Mouse (Mus musculus) hindbrain, embryonic 15.5 days (tissue): Measurements from ENCODE around the gene Itih5. TPM values are rescaled to one million over a fixed set of nuclear protein-coding genes. Genes with fewer than 3 reads are reported as not detected.

ENCODE experiments used
- ATAC-seq: fragments of 200-750 bp; cut with Nextera tagmentation; 2 replicates; pipeline ENCODE4 v1.8.0; 2017; ENCODE audit warnings: low read depth, moderate number of reproducible peaks, moderate TSS enrichment; ENCODE audit not compliant: low FRiP score
- H3K27ac ChIP-seq: fragments of 300-500 bp; sonication (generic); replicated peaks from 2 replicates; pipeline ENCODE4 v1.5.1; 2015; ENCODE audit warnings: mild to moderate bottlenecking, inconsistent platforms
- H3K27me3 ChIP-seq: fragments of 300-500 bp; sonication (generic); 2 replicates; pipeline ENCODE4 v1.6.1; 2015; ENCODE audit warnings: control low read depth, inconsistent platforms
- H3K36me3 ChIP-seq: fragments of 300-500 bp; sonication (generic); 2 replicates; pipeline ENCODE4 v1.6.1; 2015; ENCODE audit warnings: control low read depth, inconsistent platforms
- H3K4me1 ChIP-seq: fragments of 300-500 bp; sonication (generic); replicated peaks from 2 replicates; pipeline ENCODE4 v1.6.1; 2015; ENCODE audit warnings: control low read depth, inconsistent platforms
- H3K4me2 ChIP-seq: fragments of 300-500 bp; sonication (generic); 2 replicates; pipeline ENCODE4 v1.6.1; 2015; ENCODE audit warnings: moderate library complexity, mild to moderate bottlenecking, inconsistent platforms
- H3K4me3 ChIP-seq: fragments of 300-500 bp; sonication (generic); 2 replicates; pipeline ENCODE4 v1.5.1; 2015; ENCODE audit warnings: mild to moderate bottlenecking, inconsistent platforms
- H3K9ac ChIP-seq: fragments of 300-500 bp; sonication (generic); 2 replicates; pipeline ENCODE4 v1.6.1; 2015; ENCODE audit warnings: inconsistent platforms
- H3K9me3 ChIP-seq: fragments of 300-500 bp; sonication (generic); 2 replicates; pipeline ENCODE4 v1.6.1; 2016; ENCODE audit warnings: control low read depth, inconsistent platforms
- WGBS: fragments of 180-500 bp; shearing (Covaris S2); methylation state at CpG from one replicate; pipeline ENCODE4 v1.1.7; 2015; 5-methylcytosine and 5-hydroxymethylcytosine counted together
- polyA plus RNA-seq: library from polyadenylated mRNA; unstranded; fragments of >200 nt; fragmentation: Nextera tagmentation; extraction: Ambion mirVana; gene quantifications from 2 replicates; pipeline ENCODE4 v1.2.1, GENCODE M21; 2015

The Itih5 gene
- polyA plus RNA-seq, 1 experiment from 2014 or later, result 8.6 TPM

- ATAC-seq, result no peak
- Histone ChIP-seq H3K4me3 (no peak overlapping the region), H3K4me2 (no peak overlapping the region), H3K4me1 (peaks cover 4% of the 10 kb centered on the region; the same call in 1 of the 2 replicates), H3K27ac (no peak overlapping the region), H3K36me3 (no peaks in the 10 kb centered on the region), H3K9ac (no peak overlapping the region), H3K27me3 (0 out of 2 replicates have a peak, but pooled peaks cover 2% of the 10 kb centered on the region), H3K9me3 (no peaks in the 10 kb centered on the region)
- WGBS, result 66% methylated on average over 3 of the region's 3 CpGs
Measured at GRCm38 (mm10) chr2:10301391-10301790, 148.0 kb downstream of the Itih5 start.

- Histone ChIP-seq H3K27ac (no peak overlapping the region), H3K9me3 (no peaks in the 10 kb centered on the region), H3K4me2 (no peak overlapping the region), H3K4me1 (peaks cover 4% of the 10 kb centered on the region; the same call in 1 of the 2 replicates), H3K36me3 (no peaks in the 10 kb centered on the region), H3K4me3 (no peak overlapping the region), H3K27me3 (no peaks in the 10 kb centered on the region), H3K9ac (no peak overlapping the region)
- ATAC-seq, result no peak
- WGBS, result 95% methylated on average over 9 of the region's 9 CpGs
Measured at GRCm38 (mm10) chr2:10301997-10302396, 148.6 kb downstream of the Itih5 start.

- no peak overlapping the region for H3K27ac ChIP-seq
- H3K4me1 ChIP-seq, result peaks cover 4% of the 10 kb centered on the region; the same call in 1 of the 2 replicates
- no peak for ATAC-seq
- H3K36me3 ChIP-seq, result no peaks in the 10 kb centered on the region
- H3K4me3 ChIP-seq, result no peak overlapping the region
- 79% methylated on average over 3 of the region's 3 CpGs for WGBS
- no peak overlapping the region for H3K9ac ChIP-seq
- H3K4me2 ChIP-seq, result no peak overlapping the region
- H3K27me3 ChIP-seq, result no peaks in the 10 kb centered on the region
- no peaks in the 10 kb centered on the region for H3K9me3 ChIP-seq
Measured at GRCm38 (mm10) chr2:10304911-10305310, 151.5 kb downstream of the Itih5 start.

Other genes starting within 250 kb of the Itih5 start
- 12.4 and 13.3 TPM in 2 replicates for gene Taf3, start 105.0 kb upstream of the Itih5 start, polyA plus RNA-seq
- 565 and 586 TPM in 2 replicates for gene Atp5c1, start 73.1 kb upstream of the Itih5 start, polyA plus RNA-seq
- gene Kin, start 73.0 kb upstream of the Itih5 start, polyA plus RNA-seq, result 27.7 and 29.4 TPM in 2 replicates
- 3.4 and 6.4 TPM in 2 replicates for gene Itih2, start 22.2 kb upstream of the Itih5 start, polyA plus RNA-seq
- gene Sfmbt2, start 216.9 kb downstream of the Itih5 start, polyA plus RNA-seq, result 6.5 and 6.7 TPM in 2 replicates